Mouse (Mus musculus): ENCODE measurements at regions not wholly inside any gene's neighbourhood (a gene's known extent, or its start where the extent isn't known, plus 50 kb on each side); places are given as distances from the start of the nearest gene placed in this dataset.
A peak's percentile ranks its signal among the peaks of the same experiment; 100 is the strongest.

GRCm38 (mm10) chr5:73896785-73897184 lies 171.4 kb downstream of the Usp46 start:
- Histone ChIP-seq H3K4me2 (ENCODE audit: low read depth, low read length) (no peak overlapping the region), H3K27ac (replicated peaks; ENCODE audit: low read depth, low read length) (no peak overlapping the region), H3K4me1 (ENCODE audit: control insufficient read depth, insufficient read depth, low read length) (no peaks in the 10 kb centered on the region), H3K27me3 (ENCODE audit: control insufficient read depth, insufficient read depth, low read length) (no peaks in the 10 kb centered on the region), H3K4me3 (ENCODE audit: low read depth, low read length) (no peak overlapping the region), H3K9ac (replicated peaks; ENCODE audit: low read length) (no peak overlapping the region), H3K9me3 (replicated peaks; ENCODE audit: control insufficient read depth, low read length) (no peaks in the 10 kb centered on the region), H3K36me3 (replicated peaks; ENCODE audit: control insufficient read depth, insufficient read depth, low read depth, low read length) (no peaks in the 10 kb centered on the region)
- DNase-seq (ENCODE audit: low spot score) (no peak), ATAC-seq (replicated peaks; ENCODE audit: insufficient number of reproducible peaks, low FRiP score, low TSS enrichment, low read depth) (no peak)
- 100% methylated on average over 1 of the region's 1 CpGs for WGBS

GRCm38 (mm10) chr5:73901651-73902050 lies 166.6 kb downstream of the Usp46 start:
- Histone ChIP-seq H3K27me3 (ENCODE audit: control insufficient read depth, insufficient read depth, low read length) (no peaks in the 10 kb centered on the region), H3K36me3 (replicated peaks; ENCODE audit: control insufficient read depth, insufficient read depth, low read depth, low read length) (no peaks in the 10 kb centered on the region), H3K4me1 (ENCODE audit: control insufficient read depth, insufficient read depth, low read length) (no peaks in the 10 kb centered on the region), H3K9ac (replicated peaks; ENCODE audit: low read length) (no peak overlapping the region), H3K4me2 (ENCODE audit: low read depth, low read length) (no peak overlapping the region), H3K9me3 (replicated peaks; ENCODE audit: control insufficient read depth, low read length) (no peaks in the 10 kb centered on the region), H3K27ac (replicated peaks; ENCODE audit: low read depth, low read length) (no peak overlapping the region), H3K4me3 (ENCODE audit: low read depth, low read length) (no peak overlapping the region)
- 84% methylated on average over 1 of the region's 1 CpGs for WGBS
- no peak for DNase-seq (ENCODE audit: low spot score)
- ATAC-seq (replicated peaks; ENCODE audit: insufficient number of reproducible peaks, low FRiP score, low TSS enrichment, low read depth): no peak

DNA sequence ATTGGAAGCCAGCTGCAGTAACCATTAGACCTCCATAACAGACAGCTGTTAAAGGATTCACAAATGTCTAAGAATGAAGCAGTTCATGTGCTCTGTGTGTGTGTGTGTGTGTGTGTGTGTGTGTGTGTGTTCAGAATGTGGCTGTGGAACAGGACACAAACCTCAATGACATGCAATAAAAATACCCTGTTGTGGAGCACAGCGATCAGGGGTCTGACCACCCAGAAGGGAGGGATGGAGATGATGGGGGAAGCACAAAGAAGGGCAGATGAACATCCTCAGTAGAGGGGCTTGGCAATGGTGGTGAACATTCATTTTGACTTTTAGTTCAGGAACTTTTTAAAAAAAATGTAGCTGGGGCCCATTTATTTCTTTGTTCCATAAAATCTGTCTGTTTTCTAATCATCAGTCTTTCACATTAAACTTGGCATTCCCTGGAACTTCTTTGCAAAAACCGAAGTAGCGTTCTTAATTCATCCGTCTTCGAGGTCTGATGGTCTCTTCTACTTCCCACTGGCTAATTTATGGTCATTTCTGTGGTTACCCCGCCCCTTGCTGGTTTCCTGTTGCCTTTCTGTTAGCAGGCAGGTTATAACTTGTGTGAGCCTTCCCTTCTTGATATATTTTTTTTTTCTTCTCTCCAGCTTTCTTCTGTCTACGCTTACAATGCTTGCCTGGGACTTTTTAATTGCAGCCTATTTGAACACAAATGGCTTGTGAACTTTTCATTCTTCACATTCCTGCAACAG lies 165.6 kb downstream of the Usp46 start:
- H3K4me3 ChIP-seq (ENCODE audit: low read depth, low read length): no peak overlapping the region
- no peaks in the 10 kb centered on the region for H3K36me3 ChIP-seq (replicated peaks; ENCODE audit: control insufficient read depth, insufficient read depth, low read depth, low read length)
- H3K9ac ChIP-seq (replicated peaks; ENCODE audit: low read length): no peak overlapping the region
- no peak overlapping the region for H3K4me2 ChIP-seq (ENCODE audit: low read depth, low read length)
- H3K27me3 ChIP-seq (ENCODE audit: control insufficient read depth, insufficient read depth, low read length): no peaks in the 10 kb centered on the region
- WGBS: 70% methylated on average over 7 of the region's 7 CpGs
- H3K9me3 ChIP-seq (replicated peaks; ENCODE audit: control insufficient read depth, low read length): no peaks in the 10 kb centered on the region
- DNase-seq (ENCODE audit: low spot score) (peak; percentile 20), ATAC-seq (replicated peaks; ENCODE audit: insufficient number of reproducible peaks, low FRiP score, low TSS enrichment, low read depth) (no peak)
- no peaks in the 10 kb centered on the region for H3K4me1 ChIP-seq (ENCODE audit: control insufficient read depth, insufficient read depth, low read length)
- no peak overlapping the region for H3K27ac ChIP-seq (replicated peaks; ENCODE audit: low read depth, low read length)

- no peaks in the 10 kb centered on the region for H3K27me3 ChIP-seq (ENCODE audit: control insufficient read depth, insufficient read depth, low read length)
- H3K36me3 ChIP-seq (replicated peaks; ENCODE audit: control insufficient read depth, insufficient read depth, low read depth, low read length): no peaks in the 10 kb centered on the region
- ATAC-seq (replicated peaks; ENCODE audit: insufficient number of reproducible peaks, low FRiP score, low TSS enrichment, low read depth): no peak
- DNase-seq (ENCODE audit: low spot score): peak; percentile 26
- no peak overlapping the region for H3K4me3 ChIP-seq (ENCODE audit: low read depth, low read length)
- no peaks in the 10 kb centered on the region for H3K9me3 ChIP-seq (replicated peaks; ENCODE audit: control insufficient read depth, low read length)
- WGBS: 72% methylated on average over 8 of the region's 8 CpGs
- H3K27ac ChIP-seq (replicated peaks; ENCODE audit: low read depth, low read length): no peak overlapping the region
- no peak overlapping the region for H3K9ac ChIP-seq (replicated peaks; ENCODE audit: low read length)
- H3K4me2 ChIP-seq (ENCODE audit: low read depth, low read length): no peak overlapping the region
- no peaks in the 10 kb centered on the region for H3K4me1 ChIP-seq (ENCODE audit: control insufficient read depth, insufficient read depth, low read length)
These were observed 165.0 kb downstream of the Usp46 start for GRCm38 (mm10) chr5:73903219-73903570.

- 91% methylated on average over 8 of the region's 8 CpGs for WGBS
- Histone ChIP-seq H3K36me3 (replicated peaks; ENCODE audit: control insufficient read depth, insufficient read depth, low read depth, low read length) (no peaks in the 10 kb centered on the region), H3K27ac (replicated peaks; ENCODE audit: low read depth, low read length) (no peak overlapping the region), H3K4me1 (ENCODE audit: control insufficient read depth, insufficient read depth, low read length) (no peaks in the 10 kb centered on the region), H3K4me3 (ENCODE audit: low read depth, low read length) (no peak overlapping the region), H3K9ac (replicated peaks; ENCODE audit: low read length) (no peak overlapping the region), H3K4me2 (ENCODE audit: low read depth, low read length) (no peak overlapping the region), H3K9me3 (replicated peaks; ENCODE audit: control insufficient read depth, low read length) (no peaks in the 10 kb centered on the region), H3K27me3 (ENCODE audit: control insufficient read depth, insufficient read depth, low read length) (no peaks in the 10 kb centered on the region)
- ATAC-seq (replicated peaks; ENCODE audit: insufficient number of reproducible peaks, low FRiP score, low TSS enrichment, low read depth) (no peak), DNase-seq (ENCODE audit: low spot score) (no peak)
These were observed 164.0 kb downstream of the Usp46 start for GRCm38 (mm10) chr5:73904146-73904811.

DNA sequence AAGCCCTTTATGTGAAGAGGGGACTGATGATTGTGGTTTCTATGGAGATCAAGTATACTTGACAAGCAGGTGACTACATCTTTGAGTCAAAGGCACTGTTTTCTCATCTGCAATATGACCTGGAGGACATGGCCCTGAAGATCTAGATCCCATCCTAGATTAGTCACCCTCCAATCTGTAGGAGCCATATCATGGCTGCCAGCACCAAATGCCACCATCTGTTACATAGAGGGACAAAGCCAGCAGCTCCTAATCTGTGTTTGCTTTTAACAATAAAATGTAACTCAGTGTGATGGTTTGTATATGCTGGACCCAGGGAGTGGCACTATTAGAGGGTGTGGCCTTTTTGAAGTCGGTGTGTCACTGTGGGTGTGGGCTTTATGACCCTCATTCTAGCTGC lies 156.1 kb downstream of the Usp46 start:
- ATAC-seq (replicated peaks; ENCODE audit: insufficient number of reproducible peaks, low FRiP score, low TSS enrichment, low read depth) (no peak), DNase-seq (ENCODE audit: low spot score) (no peak)
- 91% methylated on average over 1 of the region's 1 CpGs for WGBS
- Histone ChIP-seq H3K27ac (replicated peaks; ENCODE audit: low read depth, low read length) (no peak overlapping the region), H3K4me2 (ENCODE audit: low read depth, low read length) (no peak overlapping the region), H3K4me3 (ENCODE audit: low read depth, low read length) (no peak overlapping the region), H3K9ac (replicated peaks; ENCODE audit: low read length) (no peak overlapping the region), H3K4me1 (ENCODE audit: control insufficient read depth, insufficient read depth, low read length) (no peaks in the 10 kb centered on the region), H3K27me3 (ENCODE audit: control insufficient read depth, insufficient read depth, low read length) (no peaks in the 10 kb centered on the region), H3K36me3 (replicated peaks; ENCODE audit: control insufficient read depth, insufficient read depth, low read depth, low read length) (no peaks in the 10 kb centered on the region), H3K9me3 (replicated peaks; ENCODE audit: control insufficient read depth, low read length) (no peaks in the 10 kb centered on the region)

GRCm38 (mm10) chr5:73913116-73913515 lies 155.1 kb downstream of the Usp46 start:
- no peak for DNase-seq (ENCODE audit: low spot score)

GRCm38 (mm10) chr5:73918011-73918410 lies 150.2 kb downstream of the Usp46 start:
- H3K9ac ChIP-seq (replicated peaks; ENCODE audit: low read length): no peak overlapping the region
- H3K9me3 ChIP-seq (replicated peaks; ENCODE audit: control insufficient read depth, low read length): no peaks in the 10 kb centered on the region
- no peak overlapping the region for H3K4me2 ChIP-seq (ENCODE audit: low read depth, low read length)
- no peaks in the 10 kb centered on the region for H3K4me1 ChIP-seq (ENCODE audit: control insufficient read depth, insufficient read depth, low read length)
- no peak for ATAC-seq (replicated peaks; ENCODE audit: insufficient number of reproducible peaks, low FRiP score, low TSS enrichment, low read depth)
- H3K36me3 ChIP-seq (replicated peaks; ENCODE audit: control insufficient read depth, insufficient read depth, low read depth, low read length): no peaks in the 10 kb centered on the region
- no peak overlapping the region for H3K27ac ChIP-seq (replicated peaks; ENCODE audit: low read depth, low read length)
- 31% methylated on average over 2 of the region's 2 CpGs for WGBS
- H3K27me3 ChIP-seq (ENCODE audit: control insufficient read depth, insufficient read depth, low read length): no peaks in the 10 kb centered on the region
- DNase-seq (ENCODE audit: low spot score): peak; percentile 77
- H3K4me3 ChIP-seq (ENCODE audit: low read depth, low read length): no peak overlapping the region

More at GRCm38 (mm10) chr5:73913116-73913515, 155.1 kb downstream of the Usp46 start:
- WGBS: 55% methylated on average over 6 of the region's 6 CpGs
- no peaks in the 10 kb centered on the region for H3K36me3 ChIP-seq (replicated peaks; ENCODE audit: control insufficient read depth, insufficient read depth, low read depth, low read length)
- no peak for ATAC-seq (replicated peaks; ENCODE audit: insufficient number of reproducible peaks, low FRiP score, low TSS enrichment, low read depth)
- H3K9ac ChIP-seq (replicated peaks; ENCODE audit: low read length): no peak overlapping the region
- no peaks in the 10 kb centered on the region for H3K27me3 ChIP-seq (ENCODE audit: control insufficient read depth, insufficient read depth, low read length)
- H3K9me3 ChIP-seq (replicated peaks; ENCODE audit: control insufficient read depth, low read length): no peaks in the 10 kb centered on the region
- no peak overlapping the region for H3K4me2 ChIP-seq (ENCODE audit: low read depth, low read length)
- H3K4me1 ChIP-seq (ENCODE audit: control insufficient read depth, insufficient read depth, low read length): no peaks in the 10 kb centered on the region
- no peak overlapping the region for H3K27ac ChIP-seq (replicated peaks; ENCODE audit: low read depth, low read length)
- no peak overlapping the region for H3K4me3 ChIP-seq (ENCODE audit: low read depth, low read length)
